Mouse (Mus musculus) midbrain, embryonic 16.5 days (tissue): ENCODE measurements at regions not wholly inside any gene's neighbourhood (a gene's known extent, or its start where the extent isn't known, plus 50 kb on each side); places are given as distances from the start of the nearest gene placed in this dataset.

ENCODE experiments used
- ATAC-seq: fragments of 200-750 bp; cut with Nextera tagmentation; 2 replicates; pipeline ENCODE4 v1.8.0; 2017; ENCODE audit warnings: moderate TSS enrichment
- H3K27ac ChIP-seq: fragments of 300-500 bp; sonication (generic); 2 replicates; pipeline ENCODE4 v1.5.1; 2014; ENCODE audit warnings: mild to moderate bottlenecking, low read length, mixed read lengths
- H3K27me3 ChIP-seq: fragments of 300-500 bp; sonication (generic); 2 replicates; pipeline ENCODE4 v1.6.1; 2014; ENCODE audit warnings: low read depth, low read length, mixed read lengths; ENCODE audit not compliant: control insufficient read depth, insufficient read depth
- H3K36me3 ChIP-seq: fragments of 300-500 bp; sonication (generic); 2 replicates; pipeline ENCODE4 v1.6.1; 2014; ENCODE audit warnings: mild to moderate bottlenecking, low read length, moderate library complexity, mixed read lengths; ENCODE audit not compliant: control insufficient read depth, insufficient read depth
- H3K4me1 ChIP-seq: fragments of 300-500 bp; sonication (generic); 2 replicates; pipeline ENCODE4 v1.6.1; 2014; ENCODE audit warnings: mild to moderate bottlenecking, low read length, mixed read lengths; ENCODE audit not compliant: control insufficient read depth, insufficient read depth
- H3K4me2 ChIP-seq: fragments of 300-500 bp; sonication (generic); 2 replicates; pipeline ENCODE4 v1.6.1; 2014; ENCODE audit warnings: mild to moderate bottlenecking, low read length, mixed read lengths
- H3K4me3 ChIP-seq: fragments of 300-500 bp; sonication (generic); 2 replicates; pipeline ENCODE4 v1.5.1; 2014; ENCODE audit warnings: low read depth, mild to moderate bottlenecking, low read length, moderate library complexity, mixed read lengths
- H3K9ac ChIP-seq: fragments of 300-500 bp; sonication (generic); 2 replicates; pipeline ENCODE4 v1.6.1; 2014; ENCODE audit warnings: low read depth, low read length, mixed read lengths
- H3K9me3 ChIP-seq: fragments of 300-500 bp; sonication (generic); replicated peaks from 2 replicates; pipeline ENCODE4 v1.6.1; 2014; ENCODE audit warnings: mild to moderate bottlenecking, low read length, mixed read lengths; ENCODE audit not compliant: control insufficient read depth, poor library complexity, severe bottlenecking
- WGBS: fragments of 180-500 bp; shearing (Covaris S2); extraction: QIAGEN DNeasy Blood & Tissue Kit; methylation state at CpG from one replicate; pipeline ENCODE4 v1.1.7; 2014; 5-methylcytosine and 5-hydroxymethylcytosine counted together

- Histone ChIP-seq H3K27ac (no peak overlapping the region), H3K9ac (no peak overlapping the region), H3K27me3 (no peaks in the 10 kb centered on the region), H3K36me3 (no peaks in the 10 kb centered on the region), H3K4me2 (no peak overlapping the region), H3K9me3 (no peaks in the 10 kb centered on the region), H3K4me1 (peaks cover 16% of the 10 kb centered on the region), H3K4me3 (no peak overlapping the region)
- ATAC-seq: no peak
- 84% methylated on average over 7 of the region's 7 CpGs for WGBS
Observed at GRCm38 (mm10) chr4:153603936-153604335, 121.3 kb upstream of the Ajap1 start.

- Histone ChIP-seq H3K9ac (no peak overlapping the region), H3K9me3 (no peaks in the 10 kb centered on the region), H3K4me2 (no peak overlapping the region), H3K27me3 (no peaks in the 10 kb centered on the region), H3K4me1 (peaks cover 11% of the 10 kb centered on the region), H3K36me3 (no peaks in the 10 kb centered on the region), H3K4me3 (no peak overlapping the region), H3K27ac (no peak overlapping the region)
- WGBS: 81% methylated on average over 16 of the region's 16 CpGs
- ATAC-seq: no peak
Observed at GRCm38 (mm10) chr4:153604695-153605485, 122.3 kb upstream of the Ajap1 start.

GRCm38 (mm10) chr4:153616058-153616457 is 133.4 kb upstream of the Ajap1 start:
- Histone ChIP-seq H3K27ac (no peak overlapping the region), H3K27me3 (no peaks in the 10 kb centered on the region), H3K4me2 (no peak overlapping the region), H3K36me3 (no peaks in the 10 kb centered on the region), H3K4me3 (no peak overlapping the region), H3K9me3 (no peaks in the 10 kb centered on the region), H3K4me1 (no peaks in the 10 kb centered on the region), H3K9ac (no peak overlapping the region)
- no peak for ATAC-seq
- 69% methylated on average over 8 of the region's 8 CpGs for WGBS

- WGBS: 69% methylated on average over 6 of the region's 6 CpGs
Observed at GRCm38 (mm10) chr4:153616938-153617337, 134.3 kb upstream of the Ajap1 start.

GRCm38 (mm10) chr4:153620871-153621270 is 138.3 kb upstream of the Ajap1 start:
- 82% methylated on average over 5 of the region's 5 CpGs for WGBS
- H3K4me3 ChIP-seq: no peak overlapping the region
- ATAC-seq: no peak

More at GRCm38 (mm10) chr4:153616938-153617337, 134.3 kb upstream of the Ajap1 start:
- no peak overlapping the region for H3K27ac ChIP-seq
- no peaks in the 10 kb centered on the region for H3K27me3 ChIP-seq
- H3K4me1 ChIP-seq: no peaks in the 10 kb centered on the region
- H3K4me2 ChIP-seq: no peak overlapping the region
- ATAC-seq: no peak
- H3K9ac ChIP-seq: no peak overlapping the region
- no peak overlapping the region for H3K4me3 ChIP-seq
- H3K9me3 ChIP-seq: no peaks in the 10 kb centered on the region
- H3K36me3 ChIP-seq: no peaks in the 10 kb centered on the region

GRCm38 (mm10) chr4:153631161-153631560 is 148.6 kb upstream of the Ajap1 start:
- Histone ChIP-seq H3K4me2 (no peak overlapping the region), H3K36me3 (no peaks in the 10 kb centered on the region), H3K4me3 (no peak overlapping the region), H3K4me1 (peaks cover 13% of the 10 kb centered on the region), H3K9ac (no peak overlapping the region), H3K27ac (no peak overlapping the region), H3K9me3 (no peaks in the 10 kb centered on the region), H3K27me3 (no peaks in the 10 kb centered on the region)
- ATAC-seq: no peak
- WGBS: 65% methylated on average over 7 of the region's 7 CpGs

More at GRCm38 (mm10) chr4:153620871-153621270, 138.3 kb upstream of the Ajap1 start:
- H3K4me2 ChIP-seq: no peak overlapping the region
- H3K9ac ChIP-seq: no peak overlapping the region
- H3K36me3 ChIP-seq: no peaks in the 10 kb centered on the region
- H3K9me3 ChIP-seq: no peaks in the 10 kb centered on the region
- no peaks in the 10 kb centered on the region for H3K4me1 ChIP-seq
- no peak overlapping the region for H3K27ac ChIP-seq
- H3K27me3 ChIP-seq: no peaks in the 10 kb centered on the region

GRCm38 (mm10) chr4:153632056-153632455 is 149.4 kb upstream of the Ajap1 start:
- Histone ChIP-seq H3K27ac (no peak overlapping the region), H3K4me3 (no peak overlapping the region), H3K4me1 (peaks cover 13% of the 10 kb centered on the region), H3K27me3 (no peaks in the 10 kb centered on the region), H3K36me3 (no peaks in the 10 kb centered on the region), H3K9me3 (no peaks in the 10 kb centered on the region), H3K9ac (no peak overlapping the region), H3K4me2 (no peak overlapping the region)
- WGBS: 91% methylated on average over 5 of the region's 5 CpGs
- ATAC-seq: no peak

GRCm38 (mm10) chr4:153632551-153632950 is 149.9 kb upstream of the Ajap1 start:
- Histone ChIP-seq H3K36me3 (no peaks in the 10 kb centered on the region), H3K9me3 (no peaks in the 10 kb centered on the region), H3K4me1 (peaks cover 13% of the 10 kb centered on the region), H3K27ac (no peak overlapping the region), H3K27me3 (no peaks in the 10 kb centered on the region), H3K9ac (no peak overlapping the region), H3K4me2 (no peak overlapping the region), H3K4me3 (no peak overlapping the region)
- WGBS: 73% methylated on average over 19 of the region's 19 CpGs
- no peak for ATAC-seq

GRCm38 (mm10) chr4:153633260-153633659 is 150.6 kb upstream of the Ajap1 start:
- H3K9ac ChIP-seq: no peak overlapping the region
- peaks cover 17% of the 10 kb centered on the region for H3K4me1 ChIP-seq
- 0 out of 2 replicates have a peak, but pooled peaks have one; percentile 70 for ATAC-seq
- H3K9me3 ChIP-seq: no peaks in the 10 kb centered on the region
- H3K4me3 ChIP-seq: no peak overlapping the region
- no peaks in the 10 kb centered on the region for H3K27me3 ChIP-seq
- H3K36me3 ChIP-seq: no peaks in the 10 kb centered on the region
- H3K4me2 ChIP-seq: no peak overlapping the region
- peak overlapping the region; percentile 36; the same call in 1 of the 2 replicates for H3K27ac ChIP-seq
- 5% methylated on average over 5 of the region's 5 CpGs for whole genome bisulfite sequencing
